Mouse (Mus musculus) monocyte, adult 5-6 weeks (primary cell): ENCODE data around the gene Exoc4. TPM values are rescaled to one million over a fixed set of nuclear protein-coding genes. Genes with fewer than 3 reads are reported as not detected.

Experiments used
- ATAC-seq: fragments of 153-309, 156-312 bp; replicated peaks from 2 replicates; pipeline ENCODE4 v1.8.0; 2017; ENCODE audit warnings: mild to moderate bottlenecking; ENCODE audit not compliant: low TSS enrichment, insufficient number of reproducible peaks, severe bottlenecking, poor library complexity, low FRiP score
- total RNA-seq: library from RNA; stranded (forward); fragments of 200-1000, 200-491, 200-594 nt; gene quantifications from 3 replicates; pipeline ENCODE4 v1.2.3, GENCODE M21; 2017

Gene Exoc4
- total RNA-seq, 1 experiment from 2014 or later = 47.5 TPM

DNA sequence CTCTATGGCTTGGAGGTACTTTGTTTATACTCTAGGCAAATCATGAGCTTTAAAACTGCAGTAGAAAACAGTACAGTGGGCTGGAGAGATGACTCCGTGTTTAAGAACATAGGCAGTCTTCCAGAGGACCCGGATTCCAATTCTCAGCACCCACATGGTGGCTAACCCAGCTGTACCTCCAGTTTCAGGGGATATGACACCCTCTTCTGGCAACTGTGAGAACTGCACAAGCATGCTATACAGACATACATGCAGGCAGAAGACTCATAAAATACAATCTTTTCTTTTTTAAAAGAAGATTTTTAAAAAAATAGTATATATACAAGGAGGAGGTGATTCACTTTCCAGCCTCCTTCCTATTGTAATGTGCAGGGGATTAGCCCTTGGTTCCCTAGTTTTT lies 701.2 kb downstream of the Exoc4 start:
- ATAC-seq = no peak

DNA sequence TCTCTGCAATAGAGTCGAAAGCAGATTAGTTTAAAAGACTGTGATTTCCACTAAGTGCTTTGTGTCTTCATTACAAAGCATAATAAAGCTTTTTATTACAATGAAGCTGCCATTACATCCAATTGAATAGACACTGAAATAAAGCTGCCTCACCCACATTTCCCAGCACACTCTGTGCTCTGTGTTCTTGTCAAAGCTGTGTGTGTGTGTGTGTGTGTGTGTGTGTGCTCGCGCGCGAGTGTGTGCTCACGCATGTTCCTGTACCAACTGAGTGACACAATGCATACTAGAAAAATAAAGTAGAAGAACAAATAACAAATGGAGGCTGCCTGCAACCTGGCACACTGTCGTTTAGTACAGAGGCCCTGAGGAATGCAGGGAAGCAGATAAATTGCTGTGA lies 706.6 kb downstream of the Exoc4 start:
- ATAC-seq = no peak

DNA sequence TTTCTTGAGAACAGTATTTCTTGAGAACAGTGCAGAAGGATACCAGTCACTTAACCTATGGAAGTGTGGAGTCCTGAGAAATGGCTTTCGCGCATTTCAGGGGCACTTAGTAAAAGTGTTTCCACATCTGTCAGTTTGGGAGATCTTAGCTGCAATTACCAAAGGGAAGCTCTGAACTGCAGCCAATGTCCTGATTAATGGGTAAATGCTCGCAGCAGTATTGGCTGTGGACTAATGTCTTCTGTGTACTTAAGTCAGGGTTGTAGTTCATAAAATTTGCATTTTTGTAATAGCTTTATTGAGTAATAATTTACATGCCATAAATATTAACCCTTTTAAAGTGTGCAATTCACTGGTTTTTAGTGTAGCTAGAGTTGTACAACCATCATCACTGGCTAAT lies 709.4 kb downstream of the Exoc4 start:
- no peak for ATAC-seq

DNA sequence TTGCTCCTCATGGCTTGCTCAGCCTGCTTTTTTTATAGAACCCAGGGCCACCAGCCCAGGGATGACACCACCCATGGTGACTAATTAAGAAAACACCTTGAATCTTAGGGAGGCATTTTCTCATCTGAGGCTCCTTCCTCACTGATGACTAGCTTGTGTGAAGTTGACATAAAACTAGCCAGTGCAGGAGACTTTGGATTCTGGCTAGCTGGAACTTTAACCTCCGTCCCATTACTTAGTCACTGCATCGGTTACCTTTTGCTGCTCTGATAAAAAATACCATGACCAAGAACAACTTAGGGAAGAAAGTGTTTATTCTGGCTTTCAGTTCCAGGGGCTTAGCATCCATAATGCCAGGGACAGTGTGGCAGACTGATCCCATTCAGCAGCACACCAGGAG lies 711.9 kb downstream of the Exoc4 start:
- no peak for ATAC-seq

DNA sequence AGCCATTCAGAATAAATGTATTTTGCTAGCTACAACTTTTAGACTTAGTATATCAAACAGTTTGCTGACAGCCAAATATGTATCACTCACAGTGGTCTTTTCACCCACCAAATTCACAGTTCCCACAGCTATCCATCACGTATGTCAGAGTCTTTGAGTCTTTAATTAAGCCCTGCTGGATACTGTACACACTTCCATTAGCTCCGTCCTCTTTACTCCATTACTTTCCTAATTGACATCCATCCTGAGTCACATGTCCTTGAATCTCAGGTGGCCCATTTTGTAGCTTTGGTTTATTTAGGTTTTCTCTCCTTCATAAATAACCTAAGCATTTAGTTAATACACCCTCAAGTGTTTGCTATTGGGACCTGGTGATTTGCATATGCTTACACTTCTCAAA lies 714.2 kb downstream of the Exoc4 start:
- no peak for ATAC-seq

DNA sequence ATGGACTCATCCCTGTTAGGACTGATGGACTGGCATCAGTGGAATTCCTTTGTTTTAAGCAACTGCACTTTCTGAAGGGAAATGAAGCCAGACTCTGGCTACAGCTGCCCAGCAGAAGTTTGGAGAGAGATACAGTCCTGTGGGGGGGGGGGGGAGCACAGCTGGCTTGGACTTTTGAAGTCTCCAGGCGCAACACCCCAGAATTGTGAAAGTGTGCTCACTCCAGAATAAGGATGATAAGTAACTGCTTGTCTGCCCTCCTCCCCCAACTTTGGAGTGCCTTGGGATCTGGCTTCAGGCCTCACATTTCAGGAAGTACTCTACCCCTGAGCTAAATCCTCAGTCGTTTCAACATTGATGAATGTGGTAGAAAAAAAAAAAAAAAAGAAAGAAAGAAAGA lies 716.7 kb downstream of the Exoc4 start:
- ATAC-seq = no peak

DNA sequence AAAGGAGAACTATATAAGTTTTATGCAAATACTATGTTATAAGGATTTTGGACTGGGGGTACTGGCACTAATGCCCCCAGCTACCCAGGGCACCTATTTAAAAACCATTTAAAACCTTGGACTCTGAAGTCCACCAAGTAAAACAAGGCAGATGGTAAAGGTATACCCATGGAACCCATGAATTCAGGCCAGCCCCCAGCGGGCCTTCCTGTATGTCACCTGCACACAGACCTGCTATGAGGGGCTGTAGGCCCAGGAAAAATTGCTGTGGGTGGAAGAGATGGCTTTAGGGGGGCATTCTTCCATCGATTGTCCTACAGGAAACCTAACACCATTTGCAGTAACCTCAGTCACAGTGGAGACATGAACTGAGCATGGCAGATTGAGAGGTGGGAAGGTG lies 719.9 kb downstream of the Exoc4 start:
- ATAC-seq = no peak

DNA sequence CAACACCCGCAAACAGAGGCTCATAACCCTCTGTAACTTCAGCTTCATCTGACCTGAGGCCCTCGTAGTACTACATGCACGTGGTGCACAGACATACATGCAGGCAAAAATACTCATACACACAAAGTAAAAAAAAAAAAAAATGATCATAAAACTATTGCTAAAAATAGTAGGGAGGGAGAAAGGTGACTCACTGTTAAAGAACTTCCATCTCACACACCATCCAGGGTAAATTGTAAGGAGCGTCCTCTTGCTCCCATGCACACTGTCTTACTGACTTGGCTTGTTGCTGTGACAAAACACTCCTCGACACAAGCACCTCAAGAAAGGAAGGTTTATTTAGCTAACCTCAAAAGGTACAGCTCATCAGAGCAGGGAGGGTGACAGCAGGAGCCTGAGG lies 723.9 kb downstream of the Exoc4 start:
- ATAC-seq = no peak

DNA sequence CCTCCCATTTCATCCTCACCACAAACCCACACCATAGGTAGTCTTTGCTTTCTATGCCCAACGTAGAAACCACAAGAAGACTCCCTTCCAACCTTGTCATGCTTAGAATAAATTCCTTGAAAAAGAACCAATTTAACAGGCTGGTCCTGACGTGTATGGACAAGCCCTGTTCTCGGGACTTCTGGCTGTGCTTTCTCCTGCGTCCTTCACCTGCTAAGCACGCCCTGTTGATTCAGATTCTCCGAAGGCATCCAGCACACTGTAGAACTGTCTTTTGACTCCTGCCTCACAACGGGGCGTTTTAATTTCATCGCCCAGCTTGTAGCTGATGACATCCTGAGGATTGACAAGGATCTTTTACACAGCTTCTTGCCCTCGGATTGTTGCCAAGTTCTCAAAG lies 727.7 kb downstream of the Exoc4 start:
- ATAC-seq = no peak

DNA sequence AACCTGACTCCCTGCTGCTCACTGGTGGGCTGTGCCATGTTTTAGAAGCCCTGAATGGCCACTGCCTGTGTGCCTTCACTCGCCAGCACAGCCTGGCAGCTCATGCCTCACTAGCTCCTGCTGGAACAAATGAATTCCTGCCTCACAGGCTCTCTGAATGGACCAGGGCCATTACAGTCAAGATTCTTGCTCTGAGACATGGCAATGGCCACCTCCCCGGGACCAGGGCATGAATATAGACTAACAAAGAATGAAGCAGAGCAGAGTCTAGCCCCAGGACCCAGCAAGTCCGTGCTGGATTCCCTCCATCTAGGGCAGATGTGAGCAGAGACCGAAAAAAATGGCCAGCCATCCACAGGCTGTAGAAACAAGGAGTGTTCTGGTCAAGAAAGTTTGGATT lies 728.6 kb downstream of the Exoc4 start:
- ATAC-seq = no peak

DNA sequence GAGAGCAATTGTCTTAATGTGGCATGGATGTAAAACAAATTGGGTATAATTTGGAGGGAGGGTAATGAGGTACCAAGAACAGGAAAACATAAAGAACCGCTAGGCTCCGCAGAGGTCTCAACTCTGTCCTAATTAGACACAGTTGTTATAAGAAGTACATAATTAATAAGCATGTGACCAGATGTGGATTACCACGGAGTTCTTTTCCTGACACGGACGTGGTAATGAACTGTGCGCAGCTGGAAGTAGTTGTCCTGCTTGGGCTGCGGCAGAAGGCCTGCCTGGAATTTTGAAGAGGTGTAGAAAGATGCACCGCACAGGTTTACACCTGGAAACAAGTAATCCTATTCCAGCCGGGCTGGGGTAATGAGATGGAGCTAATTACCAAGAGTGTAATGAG lies 729.0 kb downstream of the Exoc4 start:
- ATAC-seq = no peak

DNA sequence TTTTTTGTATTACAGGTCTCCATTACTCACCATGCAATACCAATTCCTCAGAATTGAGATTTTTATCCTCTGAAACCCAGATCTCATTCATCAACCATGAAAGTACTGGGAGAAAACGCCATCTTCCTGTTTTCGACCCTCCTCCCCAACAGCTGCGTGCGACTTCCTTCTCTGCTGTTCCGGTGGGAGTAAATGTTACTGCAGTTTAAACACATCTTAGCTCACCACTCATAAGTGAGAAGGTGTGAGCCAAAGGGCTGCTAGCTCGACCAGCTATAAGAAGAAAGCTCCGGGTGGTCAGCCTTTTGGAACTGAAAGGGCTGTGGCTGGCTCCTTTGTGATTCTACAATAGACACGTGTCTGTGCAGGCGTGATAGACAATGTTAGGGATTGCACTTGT lies 733.8 kb downstream of the Exoc4 start:
- no peak for ATAC-seq

DNA sequence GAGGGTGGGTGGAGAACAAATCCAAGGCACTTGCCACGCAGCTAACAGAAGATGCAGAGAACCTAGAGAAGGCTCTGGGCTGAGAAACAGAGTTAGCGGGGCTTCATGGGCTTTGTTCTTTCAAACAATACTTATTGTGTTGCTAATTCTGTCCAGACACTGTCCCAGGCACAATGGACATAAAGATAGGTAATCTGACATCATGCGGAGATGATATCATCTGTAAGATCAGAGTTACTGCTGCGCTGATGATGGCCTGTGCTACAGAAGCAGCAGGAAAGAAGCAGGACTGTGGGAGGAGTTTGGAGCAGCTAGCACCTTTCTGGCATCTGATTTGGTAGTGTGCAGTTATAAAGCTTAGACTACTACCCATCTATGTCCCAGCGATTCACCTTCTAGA lies 738.2 kb downstream of the Exoc4 start:
- no peak for ATAC-seq

DNA sequence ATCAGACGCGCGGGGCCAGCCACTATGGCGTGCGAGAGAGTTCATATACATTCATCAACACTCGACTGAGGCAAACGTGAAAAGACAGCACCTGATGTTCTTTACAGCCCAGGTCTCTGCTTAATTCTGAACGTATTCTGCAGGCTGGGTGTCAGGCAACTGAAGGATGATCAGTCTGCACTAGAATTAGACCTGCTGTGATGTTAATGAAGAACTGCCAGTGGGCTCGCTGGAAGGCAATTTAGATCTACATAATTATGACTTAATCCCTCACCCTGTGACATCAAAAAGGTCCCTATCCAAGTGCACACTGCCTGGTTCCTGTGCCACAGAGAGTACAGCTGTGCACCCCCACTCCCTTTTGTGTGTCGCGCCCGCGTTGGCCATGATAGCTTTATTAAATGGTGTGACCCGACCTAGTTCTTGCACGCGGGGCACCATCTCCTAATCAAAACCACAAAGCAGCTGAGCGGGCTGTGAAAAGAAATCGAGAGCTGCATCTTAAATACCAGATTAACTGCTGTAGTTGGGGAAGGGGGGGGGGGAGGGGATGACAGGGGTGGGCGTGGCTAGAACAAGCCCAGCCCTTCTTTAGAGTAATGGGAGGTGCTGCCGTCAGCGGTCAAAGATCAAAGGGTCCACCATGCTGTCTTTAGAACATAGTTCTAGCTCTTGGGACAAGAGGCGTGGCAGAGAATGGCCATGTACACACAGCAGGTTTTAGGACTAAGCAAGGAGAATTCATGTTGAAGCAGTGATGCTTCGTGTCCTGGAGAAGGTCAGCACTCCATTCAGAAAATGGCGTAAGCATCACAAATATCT lies 743.5 kb downstream of the Exoc4 start:
- no peak for ATAC-seq

DNA sequence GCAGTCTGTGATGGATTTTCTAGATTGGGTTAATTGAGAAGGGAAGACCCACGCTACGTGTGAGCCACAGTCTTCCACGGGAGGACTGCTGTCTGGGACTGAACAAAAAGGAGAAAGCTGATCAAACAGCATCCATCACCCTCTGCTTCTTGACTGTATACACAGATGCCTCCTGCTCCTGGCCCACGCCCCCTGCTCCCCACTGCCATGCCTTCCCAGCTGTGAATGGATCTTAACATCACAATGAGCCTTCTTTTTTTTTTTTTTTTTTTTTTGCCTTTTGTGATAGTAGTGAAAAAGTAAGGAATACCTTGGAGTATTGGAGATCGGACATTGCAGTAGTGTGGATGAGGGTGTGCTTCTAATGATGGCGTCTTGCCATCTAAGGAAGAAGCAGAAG lies 745.0 kb downstream of the Exoc4 start:
- ATAC-seq = no peak

DNA sequence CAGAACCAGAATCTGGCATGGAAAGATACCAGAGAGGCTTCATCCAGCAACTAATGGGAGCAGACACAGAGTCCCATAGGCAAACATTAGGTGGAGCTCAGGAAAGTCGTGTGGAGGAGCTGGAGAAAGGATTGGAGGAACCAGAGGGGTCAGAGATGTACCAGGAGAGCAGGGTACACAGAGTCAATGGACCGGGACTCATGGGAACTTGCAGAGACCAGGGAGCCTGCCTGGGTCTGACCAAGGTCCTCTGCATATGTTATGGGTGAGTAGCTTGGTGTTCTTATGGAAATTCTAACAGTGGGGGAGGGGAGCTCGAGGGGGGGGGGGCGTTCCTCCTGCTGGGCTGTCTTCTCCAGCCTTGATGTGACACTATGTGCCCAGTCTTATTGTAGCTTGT lies 749.7 kb downstream of the Exoc4 start:
- no peak for ATAC-seq

DNA sequence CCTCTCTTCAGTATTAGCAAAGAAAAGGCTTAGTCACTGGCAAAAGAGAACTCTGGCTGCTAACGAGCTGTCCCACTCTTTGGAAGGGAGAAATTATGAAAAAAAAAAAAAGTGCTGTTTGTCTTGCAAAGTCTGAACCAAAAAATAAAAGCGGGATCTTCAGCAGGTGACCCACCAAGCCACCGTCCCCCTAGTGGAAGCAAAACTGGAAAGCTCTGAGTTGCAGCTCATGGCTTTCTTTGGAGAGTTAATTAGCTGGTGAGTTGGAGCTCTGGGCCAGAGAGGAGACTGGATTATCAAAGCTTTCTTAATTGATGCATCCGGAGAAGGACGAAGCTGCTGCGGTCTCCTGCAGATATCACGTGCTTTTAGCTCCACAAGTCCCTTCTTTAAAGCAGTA lies 750.6 kb downstream of the Exoc4 start:
- no peak for ATAC-seq

DNA sequence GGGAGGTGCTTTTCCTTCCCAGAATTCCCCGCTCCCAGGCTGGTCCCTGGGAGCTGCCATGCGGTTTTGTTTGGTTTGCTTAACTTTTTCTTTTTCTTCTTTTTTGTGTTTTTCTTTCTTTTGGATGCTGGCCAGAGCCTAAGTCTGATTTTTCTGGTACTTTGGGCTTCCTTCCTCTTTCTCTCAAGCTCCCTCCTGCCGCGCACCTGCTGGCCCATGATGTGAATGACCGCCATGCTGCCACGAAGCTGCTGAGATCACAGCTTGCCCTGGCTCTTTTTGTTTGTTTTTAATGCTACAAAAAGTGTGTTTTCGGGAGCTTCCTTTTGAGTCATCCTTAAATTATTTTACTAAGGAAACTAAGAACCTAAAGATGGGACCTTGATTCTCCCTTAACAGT lies 751.8 kb downstream of the Exoc4 start:
- no peak for ATAC-seq

DNA sequence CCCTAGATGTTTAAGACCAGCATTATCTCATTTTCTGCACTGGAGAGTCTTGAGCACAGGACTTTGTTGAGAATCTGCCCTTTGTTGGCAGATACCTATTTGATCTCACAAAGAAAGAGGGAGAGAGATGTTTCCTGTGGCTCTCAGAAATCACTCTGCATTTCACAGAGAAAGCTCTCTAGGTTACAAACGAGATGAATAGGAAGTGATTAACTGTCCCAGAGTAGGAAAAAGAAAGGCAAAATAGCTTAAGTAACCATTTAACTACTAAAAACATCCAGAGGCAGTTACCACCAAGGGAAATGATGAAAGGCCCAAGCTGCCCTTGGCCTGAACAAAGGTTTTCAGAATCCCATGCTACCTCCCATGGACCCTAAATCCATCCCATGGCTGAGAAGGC lies 754.1 kb downstream of the Exoc4 start:
- no peak for ATAC-seq

DNA sequence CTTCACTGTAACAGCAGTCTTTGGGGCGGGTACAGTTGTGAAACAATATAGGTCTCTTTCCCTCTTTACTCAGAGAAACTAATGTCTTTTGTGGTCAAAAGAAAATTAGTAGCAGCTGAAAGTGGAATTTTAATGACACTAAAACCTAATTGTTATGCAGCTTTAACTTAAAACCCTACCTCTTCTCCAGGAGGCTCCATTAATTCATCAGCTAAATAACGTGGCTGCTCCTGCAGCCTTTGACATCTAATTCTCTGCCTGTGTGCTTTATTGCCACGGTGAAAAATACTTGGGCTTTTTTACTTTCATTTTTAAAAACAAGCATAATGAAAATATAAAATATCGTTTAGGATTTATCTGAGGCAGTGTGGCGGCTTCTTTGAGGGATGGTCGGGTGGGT lies 764.6 kb downstream of the Exoc4 start:
- ATAC-seq = no peak
